Mouse (Mus musculus): ENCODE results near the gene Zfp873. TPM values are rescaled to one million over a fixed set of nuclear protein-coding genes. Genes with fewer than 3 reads are reported as not detected.

The Zfp873 gene
- polyA plus RNA-seq, 1 experiment from 2014 or later: 2.3 TPM

Other genes starting within 250 kb of the Zfp873 start
- 0.79 and 0.94 TPM in 2 replicates for gene Gm4767, start 235.9 kb upstream of the Zfp873 start, polyA plus RNA-seq (2015; fragmentation: Nextera tagmentation; extraction: Ambion mirVana)
- gene Gm32687, start 184.2 kb upstream of the Zfp873 start, polyA plus RNA-seq (2015; fragmentation: Nextera tagmentation; extraction: Ambion mirVana): 2.1 TPM in 2 replicates
- gene Zfp781, start 117.6 kb upstream of the Zfp873 start, polyA plus RNA-seq (2015; fragmentation: Nextera tagmentation; extraction: Ambion mirVana): 0.07 and 0.49 TPM in 2 replicates
- 0.50 and 0.63 TPM in 2 replicates for gene BC024063, start 35.2 kb downstream of the Zfp873 start, polyA plus RNA-seq (2015; fragmentation: Nextera tagmentation; extraction: Ambion mirVana)
- 0.98 and 1.6 TPM in 2 replicates for gene AU041133, start 79.9 kb downstream of the Zfp873 start, polyA plus RNA-seq (2015; fragmentation: Nextera tagmentation; extraction: Ambion mirVana)
- gene Zfp938, start 193.2 kb downstream of the Zfp873 start, polyA plus RNA-seq (2015; fragmentation: Nextera tagmentation; extraction: Ambion mirVana): 2.0 and 2.4 TPM in 2 replicates

Data from liver, embryonic 16.5 days (tissue).